Mouse (Mus musculus) left cerebral cortex, postnatal 14 days (tissue): ENCODE data around the gene Wdr35. TPM values are rescaled to one million over a fixed set of nuclear protein-coding genes. Genes with fewer than 3 reads are reported as not detected.
A peak's percentile ranks its signal among the peaks of the same experiment; 100 is the strongest.
"Not testable (repeated sequence)": the region's sequence is repeated elsewhere in the genome, so short reads cannot be mapped to it uniquely, and the experiment has no call there.

Experiments
- DNase-seq, 2 experiments: peaks; one replicate each; pipeline ENCODE4 v3.0.0; 2021 to 2022; ENCODE audit warnings: low spot score in 2 of 2, mixed read lengths in 1 of 2
- intact Hi-C: fragments of 180-260 bp; cut with DNase I; formaldehyde crosslinking; loops from one replicate; pipeline ENCODE4 v1.15.1; 2025
- long read RNA-seq, 2 experiments: library from polyadenylated mRNA; stranded (forward); transcript quantifications; one replicate each; pipeline ENCODE4 v2.0.0; 2021
- total RNA-seq, 2 experiments: library from RNA; stranded (reverse); gene quantifications; 2 replicates each; pipeline ENCODE4 v1.2.3; 2021

The Wdr35 gene
- 10 to 100 TPM; 41.3 to 43.9 TPM for total RNA-seq
- long read RNA-seq, experiment 1, full-length matches to known transcripts, result 24 of 27 reads
- long read RNA-seq, experiment 1, partial matches to known transcripts, result 1 of 27 reads
- long read RNA-seq, experiment 1, other reads (novel, unspliced or antisense), result 2 of 27 reads
- long read RNA-seq, experiment 2, full-length matches to known transcripts, result 18 of 26 reads
- long read RNA-seq, experiment 2, partial matches to known transcripts, result 3 of 26 reads
- long read RNA-seq, experiment 2, other reads (novel, unspliced or antisense), result 5 of 26 reads

GRCm38 (mm10) chr12:8973820-8974465 lies at the start of gene Wdr35:
Wdr35 (plus strand) TSS chr12:8973892.
- intact Hi-C loops, result loop anchor here (5.0 kb wide), 1 partner anchor 47 kb away; no protein-coding TSS in a partner anchor
- DNase-seq, result peak; percentile 88 to 93

GRCm38 (mm10) chr12:8927652-8928051 lies 46.0 kb upstream of the Wdr35 start:
- intact Hi-C loops, result loop anchor here (5.0 kb wide), 1 partner anchor 45 kb away; the partner anchor contains the start of gene Wdr35
- no peak for DNase-seq

- DNase-seq, result no peak
- intact Hi-C loops, result loop anchor here (5.0 kb wide), 1 partner anchor 44 kb away; the partner anchor contains the start of gene Wdr35
These were observed 44.9 kb upstream of the Wdr35 start for GRCm38 (mm10) chr12:8928766-8929165.

GRCm38 (mm10) chr12:8931083-8931482 lies 42.6 kb upstream of the Wdr35 start:
- intact Hi-C loops, result no loop called here
- no peak for DNase-seq

GRCm38 (mm10) chr12:8935349-8935748 lies 38.3 kb upstream of the Wdr35 start:
- DNase-seq, result no peak
- intact Hi-C loops, result no loop called here

- DNase-seq, result not testable (repeated sequence)
These were observed 37.5 kb upstream of the Wdr35 start for GRCm38 (mm10) chr12:8936210-8936609.

GRCm38 (mm10) chr12:8939490-8939889 lies 34.2 kb upstream of the Wdr35 start:
- no peak for DNase-seq
- intact Hi-C loops, result no loop called here

More at GRCm38 (mm10) chr12:8936210-8936609, 37.5 kb upstream of the Wdr35 start:
- intact Hi-C loops, result not testable (repeated sequence)

- intact Hi-C loops, result no loop called here
- no peak for DNase-seq
These were observed 33.4 kb upstream of the Wdr35 start for GRCm38 (mm10) chr12:8940011-8941005.

- DNase-seq, result no peak
- intact Hi-C loops, result no loop called here
These were observed 32.5 kb upstream of the Wdr35 start for GRCm38 (mm10) chr12:8941131-8941615.

GRCm38 (mm10) chr12:8941699-8942392 lies 31.8 kb upstream of the Wdr35 start:
- no peak for DNase-seq
- intact Hi-C loops, result no loop called here

- intact Hi-C loops, result no loop called here
- DNase-seq, result no peak
These were observed 26.5 kb upstream of the Wdr35 start for GRCm38 (mm10) chr12:8947163-8947562.

- intact Hi-C loops, result no loop called here
- DNase-seq, result peak in 1 of 2 experiments; percentile 19
These were observed 25.8 kb upstream of the Wdr35 start, which contains the start of gene Matn3 for GRCm38 (mm10) chr12:8947714-8948464. Matn3 (plus strand) TSS chr12:8947929.

- DNase-seq, result no peak
These were observed 20.6 kb upstream of the Wdr35 start for GRCm38 (mm10) chr12:8953136-8953535.

GRCm38 (mm10) chr12:8954161-8954561 lies 19.5 kb upstream of the Wdr35 start:
- no peak for DNase-seq
- intact Hi-C loops, result no loop called here

More at GRCm38 (mm10) chr12:8953136-8953535, 20.6 kb upstream of the Wdr35 start:
- intact Hi-C loops, result no loop called here

- intact Hi-C loops, result no loop called here
- DNase-seq, result no peak
These were observed 11.9 kb upstream of the Wdr35 start for GRCm38 (mm10) chr12:8961607-8962316.

- no peak for DNase-seq
- intact Hi-C loops, result loop anchor here (5.0 kb wide), 1 partner anchor 43 kb away; no protein-coding TSS in a partner anchor
These were observed 3.9 kb upstream of the Wdr35 start for GRCm38 (mm10) chr12:8969828-8970227.

- intact Hi-C loops, result no loop called here
- DNase-seq, result no peak
These were observed 1.4 kb downstream of the Wdr35 start for GRCm38 (mm10) chr12:8975076-8975475.
